33 mouse cellular contexts compared by ENCODE assay signal in genomic region chr4:99712583-99713183, GRCm38 (mm10). TPM values are rescaled to one million over a fixed set of nuclear protein-coding genes. Genes with fewer than 3 reads are reported as not detected.
DNase-seq lines count a peak whose midpoint lies in the region; ATAC-seq and TF ChIP-seq lines count a peak whose summit lies in the region.
"Had no signal": no experiment of that assay in that cellular context is flagged by ENCODE, and none has a peak within 500 bp of the region (broad histone marks: within the 10 kb centered on the region; RNA-seq: fewer than 3 reads in every experiment).

No protein-coding gene starts in this region.

- peak; percentile 6 for DNase-seq in midbrain, postnatal 0 days (ENCODE audit: low spot score)
- no peak for DNase-seq in midbrain, embryonic 14.5 days
- peak; percentile 93 for DNase-seq in cerebellum, adult 11-12 months
- peak; percentile 95 for DNase-seq in cerebellum, adult 9-11 months
- no peak for DNase-seq in Muller cell, postnatal 12 days (ENCODE audit: inconsistent ontology term)
- DNase-seq in B cell, adult 2 months: no peak
- DNase-seq: adrenal gland, postnatal 25 days; gastrocnemius, adult 2 months; heart, postnatal 14 days; kidney, adult 11 months; kidney, postnatal 14 days; layer of hippocampus, adult 9-11 months; lung, embryonic 14.5 days; lung, postnatal 14 days; thymus, postnatal 25 days had no signal

- 96% methylated on average over 6 of the region's 6 CpGs for WGBS in midbrain, postnatal 0 days
- WGBS in midbrain, embryonic 14.5 days: 90% methylated on average over 6 of the region's 6 CpGs
- 86% methylated on average over 6 of the region's 6 CpGs for WGBS in forebrain, embryonic 16.5 days

- H3K27ac ChIP-seq in midbrain, postnatal 0 days (ENCODE audit: low read depth, low read length): no peak overlapping the region
- no peak overlapping the region for H3K27ac ChIP-seq in midbrain, embryonic 14.5 days (replicated peaks; ENCODE audit: low read depth, low read length)
- no peak overlapping the region for H3K27ac ChIP-seq in forebrain, embryonic 16.5 days (ENCODE audit: low read length)
- H3K27ac ChIP-seq: embryonic facial prominence, embryonic 13.5 days; forebrain, embryonic 10.5 days; forebrain, embryonic 15.5 days; gastrocnemius, adult 2 months; hindbrain, embryonic 10.5 days; hindbrain, embryonic 15.5 days; limb, embryonic 12.5 days; liver, embryonic 15.5 days; midbrain, embryonic 15.5 days had no signal

- H3K9me3 ChIP-seq in midbrain, postnatal 0 days (ENCODE audit: low read length): no peaks in the 10 kb centered on the region
- H3K9me3 ChIP-seq in midbrain, embryonic 14.5 days (ENCODE audit: control insufficient read depth, low read length): no peaks in the 10 kb centered on the region
- no peaks in the 10 kb centered on the region for H3K9me3 ChIP-seq in forebrain, embryonic 16.5 days (ENCODE audit: control insufficient read depth, low read length)
- H3K9me3 ChIP-seq: embryonic facial prominence, embryonic 13.5 days; forebrain, embryonic 10.5 days; forebrain, embryonic 15.5 days; hindbrain, embryonic 10.5 days; hindbrain, embryonic 15.5 days; limb, embryonic 12.5 days; liver, embryonic 15.5 days; midbrain, embryonic 15.5 days had no signal

- no peak for TF ChIP-seq CTCF in midbrain, postnatal 0 days (IDR thresholded peaks at IDR 0.05)

- H3K4me2 ChIP-seq in midbrain, postnatal 0 days (ENCODE audit: low read depth, low read length, poor library complexity, severe bottlenecking): no peak overlapping the region
- no peak overlapping the region for H3K4me2 ChIP-seq in midbrain, embryonic 14.5 days (ENCODE audit: low read length)
- H3K4me2 ChIP-seq in forebrain, embryonic 16.5 days (ENCODE audit: low read length): no peak overlapping the region
- H3K4me2 ChIP-seq: embryonic facial prominence, embryonic 13.5 days; forebrain, embryonic 15.5 days; hindbrain, embryonic 15.5 days; limb, embryonic 12.5 days; liver, embryonic 15.5 days; lung, embryonic 14.5 days; midbrain, embryonic 15.5 days had no signal

- H3K4me1 ChIP-seq in midbrain, postnatal 0 days (ENCODE audit: insufficient read depth, low read length): no peaks in the 10 kb centered on the region
- peaks cover 5% of the 10 kb centered on the region; the same call in 1 of the 2 replicates for H3K4me1 ChIP-seq in midbrain, embryonic 14.5 days (ENCODE audit: control insufficient read depth, insufficient read depth, low read length)
- H3K4me1 ChIP-seq in forebrain, embryonic 16.5 days (replicated peaks; ENCODE audit: control insufficient read depth, insufficient read depth, low read length): 0 out of 2 replicates have a peak, but pooled peaks cover 3% of the 10 kb centered on the region

- no peak for ATAC-seq in midbrain, postnatal 0 days (ENCODE audit: low FRiP score)
- ATAC-seq in midbrain, embryonic 14.5 days (ENCODE audit: low FRiP score, low TSS enrichment): no peak
- no peak for ATAC-seq in forebrain, embryonic 16.5 days
- ATAC-seq: forebrain, embryonic 15.5 days; inflammation-experienced regulatory T-cells, adult 6 months; midbrain, embryonic 15.5 days had no signal

- H3K9ac ChIP-seq in midbrain, postnatal 0 days (replicated peaks; ENCODE audit: low read length, poor library complexity, severe bottlenecking): no peak overlapping the region
- no peak overlapping the region for H3K9ac ChIP-seq in midbrain, embryonic 14.5 days (replicated peaks; ENCODE audit: low read length)
- H3K9ac ChIP-seq in forebrain, embryonic 16.5 days (replicated peaks; ENCODE audit: low read depth, low read length): no peak overlapping the region
- H3K9ac ChIP-seq: embryonic facial prominence, embryonic 13.5 days; forebrain, embryonic 15.5 days; hindbrain, embryonic 15.5 days; limb, embryonic 12.5 days; liver, embryonic 15.5 days; lung, embryonic 14.5 days; midbrain, embryonic 15.5 days had no signal

- no peaks in the 10 kb centered on the region for H3K36me3 ChIP-seq in midbrain, postnatal 0 days (ENCODE audit: insufficient read depth, low read length)
- H3K36me3 ChIP-seq in midbrain, embryonic 14.5 days (ENCODE audit: control insufficient read depth, insufficient read depth, low read length): no peaks in the 10 kb centered on the region
- H3K36me3 ChIP-seq in forebrain, embryonic 16.5 days (ENCODE audit: control insufficient read depth, insufficient read depth): no peaks in the 10 kb centered on the region
- H3K36me3 ChIP-seq: embryonic facial prominence, embryonic 13.5 days; forebrain, embryonic 10.5 days; forebrain, embryonic 15.5 days; hindbrain, embryonic 10.5 days; hindbrain, embryonic 15.5 days; limb, embryonic 12.5 days; liver, embryonic 15.5 days; midbrain, embryonic 15.5 days had no signal

- no peaks in the 10 kb centered on the region for H3K27me3 ChIP-seq in midbrain, postnatal 0 days (ENCODE audit: insufficient read depth, low read length)
- no peaks in the 10 kb centered on the region for H3K27me3 ChIP-seq in midbrain, embryonic 14.5 days (ENCODE audit: control insufficient read depth, insufficient read depth, low read length)
- no peaks in the 10 kb centered on the region for H3K27me3 ChIP-seq in forebrain, embryonic 16.5 days (replicated peaks; ENCODE audit: control insufficient read depth, insufficient read depth, low read length)
- H3K27me3 ChIP-seq: CH12.LX; embryonic facial prominence, embryonic 13.5 days; forebrain, embryonic 15.5 days; hindbrain, embryonic 15.5 days; limb, embryonic 12.5 days; liver, embryonic 15.5 days; midbrain, embryonic 15.5 days had no signal

- H3K4me3 ChIP-seq in midbrain, postnatal 0 days (ENCODE audit: low read depth, low read length): no peak overlapping the region
- no peak overlapping the region for H3K4me3 ChIP-seq in midbrain, embryonic 14.5 days (replicated peaks; ENCODE audit: low read depth, low read length)
- no peak overlapping the region for H3K4me3 ChIP-seq in forebrain, embryonic 16.5 days (replicated peaks; ENCODE audit: low read length)
- H3K4me3 ChIP-seq: embryonic facial prominence, embryonic 13.5 days; forebrain, embryonic 10.5 days; forebrain, embryonic 15.5 days; gastrocnemius, adult 2 months; hindbrain, embryonic 10.5 days; hindbrain, embryonic 15.5 days; limb, embryonic 12.5 days; liver, embryonic 15.5 days; midbrain, embryonic 15.5 days had no signal

RNA-seq across cellular contexts. Expression of gene Alg6, which starts 2.8 kb away (rescaled TPM):
- 18.2 and 29.5 TPM in 2 replicates for total RNA-seq in midbrain, postnatal 0 days (2014; rRNA removed)
- 13.9 and 14.2 TPM in 2 replicates for polyA plus RNA-seq in midbrain, postnatal 0 days (2015; fragmentation: Nextera tagmentation; extraction: Ambion mirVana)
- polyA plus RNA-seq in midbrain, embryonic 14.5 days (2014; fragmentation: Nextera tagmentation; extraction: Ambion mirVana): 11.1 and 11.6 TPM in 2 replicates
- polyA plus RNA-seq in forebrain, embryonic 16.5 days (2015; fragmentation: Nextera tagmentation; extraction: Ambion mirVana): 9.1 and 10.7 TPM in 2 replicates

RNA-seq across cellular contexts. Expression of gene Foxd3, which starts 56.6 kb away (rescaled TPM):
- 0.71 and 1.0 TPM in 2 replicates for total RNA-seq in midbrain, postnatal 0 days (2014; rRNA removed)
- polyA plus RNA-seq in midbrain, postnatal 0 days (2015; fragmentation: Nextera tagmentation; extraction: Ambion mirVana): not detected in 2 replicates
- polyA plus RNA-seq in midbrain, embryonic 14.5 days (2014; fragmentation: Nextera tagmentation; extraction: Ambion mirVana): 0.14 and 0.15 TPM in 2 replicates
- polyA plus RNA-seq in forebrain, embryonic 16.5 days (2015; fragmentation: Nextera tagmentation; extraction: Ambion mirVana): 0.10 and 0.14 TPM in 2 replicates
- total RNA-seq: CH12.LX; left cerebral cortex, postnatal 14 days; liver, adult 2 months; neutrophil, adult 5-6 weeks had no signal
- polyA plus RNA-seq: C2C12; heart, embryonic 14.5 days; inflammation-experienced regulatory T-cells, adult 6 months; kidney, embryonic 14.5 days; liver, adult 2 months; liver, embryonic 15.5 days; lung, embryonic 14.5 days; testis, adult 2 months had no signal

Comparison
In these comparisons a context has a peak if more than half of its experiments do, and no peak if none do; other contexts are left out.
1. DNase-seq: peak in midbrain, postnatal 0 days (single experiment), cerebellum, adult 11-12 months (single experiment) and cerebellum, adult 9-11 months (single experiment); none in midbrain, embryonic 14.5 days (single experiment), Muller cell, postnatal 12 days (single experiment) and B cell, adult 2 months (0 of 2).